Mouse (Mus musculus) myocyte (in vitro differentiated cells): Measurements from ENCODE around the gene Adi1. TPM values are rescaled to one million over a fixed set of nuclear protein-coding genes. Genes with fewer than 3 reads are reported as not detected.

Experiments used
- H3K27me3 ChIP-seq: one replicate; pipeline ENCODE4 v1.6.1; 2011; ENCODE audit not compliant: control insufficient read depth, insufficient read depth, insufficient read length
- H3K36me3 ChIP-seq: one replicate; pipeline ENCODE4 v1.6.1; 2011; ENCODE audit not compliant: control insufficient read depth, insufficient read depth
- H3K4me2 ChIP-seq: one replicate; pipeline ENCODE4 v1.6.1; 2011; ENCODE audit warnings: low read depth, control low read depth
- H3K4me3 ChIP-seq: one replicate; pipeline ENCODE4 v1.5.1; 2011; ENCODE audit warnings: mild to moderate bottlenecking, control low read depth, moderate library complexity
- H3K79me2 ChIP-seq: one replicate; pipeline ENCODE4 v1.6.1; 2011; ENCODE audit not compliant: control insufficient read depth, insufficient read depth
- H3ac ChIP-seq: one replicate; pipeline ENCODE4 v1.6.1; 2011; ENCODE audit not compliant: control insufficient read depth, insufficient read length
- CEBPB ChIP-seq: IDR thresholded peaks from 2 replicates; pipeline ENCODE4 v1.6.1; 2011; ENCODE audit warnings: mild to moderate bottlenecking, moderate library complexity; ENCODE audit not compliant: poor library complexity, insufficient read depth, severe bottlenecking
- E2F4 ChIP-seq: IDR thresholded peaks from one replicate; pipeline ENCODE4 v1.6.1; 2011; ENCODE audit warnings: mild to moderate bottlenecking, control low read depth, moderate library complexity; ENCODE audit not compliant: insufficient read depth
- MAX ChIP-seq: IDR thresholded peaks from one replicate; pipeline ENCODE4 v1.6.1; 2011; ENCODE audit warnings: low read depth, mild to moderate bottlenecking, control low read depth
- MYOD1 ChIP-seq, 3 experiments: IDR thresholded peaks; one replicate each; pipeline ENCODE4 v1.6.1; 2011; ENCODE audit warnings: control low read depth in 2 of 3, low read depth in 2 of 3, mild to moderate bottlenecking in 2 of 3, moderate library complexity in 1 of 3; ENCODE audit not compliant: insufficient read length in 2 of 3, control insufficient read depth in 1 of 3
- MYOG ChIP-seq, 3 experiments: IDR thresholded peaks; one replicate each; pipeline ENCODE4 v1.6.1; 2011; ENCODE audit warnings: control low read depth in 2 of 3, low read depth in 2 of 3, mild to moderate bottlenecking in 2 of 3; ENCODE audit not compliant: insufficient read length in 2 of 3, control insufficient read depth in 1 of 3, insufficient read depth in 1 of 3
- POLR2A ChIP-seq: IDR thresholded peaks from one replicate; pipeline ENCODE4 v1.6.1; 2011; ENCODE audit warnings: low read depth, mild to moderate bottlenecking, control low read depth, moderate library complexity; ENCODE audit not compliant: insufficient read length
- POLR2AphosphoS2 ChIP-seq: IDR thresholded peaks from one replicate; pipeline ENCODE4 v1.6.1; 2011; ENCODE audit warnings: low read depth, control low read depth; ENCODE audit not compliant: insufficient read length
- REST ChIP-seq: IDR thresholded peaks from one replicate; pipeline ENCODE4 v1.6.1; 2011; ENCODE audit warnings: mild to moderate bottlenecking, control low read depth, moderate library complexity; ENCODE audit not compliant: insufficient read depth, insufficient read length
- SRF ChIP-seq: IDR thresholded peaks from one replicate; pipeline ENCODE4 v1.6.1; 2011; ENCODE audit warnings: low read depth; ENCODE audit not compliant: control insufficient read depth, insufficient read length
- TCF12 ChIP-seq: IDR thresholded peaks from one replicate; pipeline ENCODE4 v1.6.1; 2011; ENCODE audit warnings: mild to moderate bottlenecking, control low read depth; ENCODE audit not compliant: poor library complexity, insufficient read depth, severe bottlenecking
- TCF3 ChIP-seq: IDR thresholded peaks from one replicate; pipeline ENCODE4 v1.6.1; 2011; ENCODE audit warnings: low read depth, control low read depth; ENCODE audit not compliant: insufficient read length
- USF1 ChIP-seq: IDR thresholded peaks from one replicate; pipeline ENCODE4 v1.6.1; 2011; ENCODE audit warnings: low read depth, mild to moderate bottlenecking, control low read depth, moderate library complexity
- polyA plus RNA-seq: library from polyadenylated mRNA; unstranded; fragments of >200 nt; fragmentation: generic; extraction: Trizol; gene quantifications from one replicate; pipeline ENCODE4 v1.2.1, GENCODE M21; 2012; ENCODE audit warnings: missing spikeins

Gene Adi1
- polyA plus RNA-seq, 1 experiment: 18.1 TPM

- peaks cover 13% of the 10 kb centered on the region for H3K36me3 ChIP-seq
Measured at GRCm38 (mm10) chr12:28724366-28724765, 49.3 kb downstream of the Adi1 start.

DNA sequence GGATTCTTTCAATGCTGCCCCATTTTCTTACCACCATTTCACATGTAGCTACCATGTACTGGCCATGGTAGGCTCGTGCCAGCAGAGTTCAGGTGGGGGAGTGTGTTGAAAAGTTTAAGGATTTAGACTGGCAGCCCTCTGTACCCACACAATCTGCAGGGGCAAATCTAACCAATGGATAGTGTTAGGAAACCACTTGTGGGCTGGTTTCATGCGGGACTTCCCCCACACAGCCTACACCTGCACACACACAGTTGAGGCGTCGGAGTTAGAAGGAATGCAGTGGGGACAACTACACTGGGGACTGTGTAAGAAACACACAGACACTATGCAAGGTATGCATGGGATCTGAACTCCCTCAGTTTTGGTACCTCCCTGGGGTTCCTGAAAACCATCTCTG, 51.2 kb downstream of the Adi1 start:
- Histone ChIP-seq H3K36me3 (no peaks in the 10 kb centered on the region), H3K27me3 (no peaks in the 10 kb centered on the region)
- TF ChIP-seq TCF12: no peak
- TF ChIP-seq MYOG (IDR thresholded peaks at IDR 0.05; ENCODE audit: control insufficient read depth in 1 of 3, insufficient read depth in 1 of 3, insufficient read length in 2 of 3, low read depth in 2 of 3): peak in 1 of 3 experiments; percentile 46

More at GRCm38 (mm10) chr12:28724366-28724765, 49.3 kb downstream of the Adi1 start:
- H3K4me2 ChIP-seq: no peak overlapping the region
- no peaks in the 10 kb centered on the region for H3K27me3 ChIP-seq
- no peak overlapping the region for H3ac ChIP-seq
- H3K79me2 ChIP-seq: no peaks in the 10 kb centered on the region
- TF ChIP-seq CEBPB: no peak
- no peak for TF ChIP-seq POLR2AphosphoS2
- no peak for TF ChIP-seq SRF
- TF ChIP-seq REST: no peak
- TF ChIP-seq E2F4: no peak
- TF ChIP-seq MAX: no peak
- no peak for TF ChIP-seq MYOG (IDR thresholded peaks at IDR 0.05; ENCODE audit: control insufficient read depth in 1 of 3, insufficient read depth in 1 of 3, insufficient read length in 2 of 3, low read depth in 2 of 3)
- no peak for TF ChIP-seq POLR2A
- TF ChIP-seq USF1: no peak
- no peak for TF ChIP-seq TCF12
- TF ChIP-seq MYOD1 (IDR thresholded peaks at IDR 0.05; ENCODE audit: control insufficient read depth in 1 of 3, insufficient read length in 2 of 3, low read depth in 2 of 3): no peak
- no peak for TF ChIP-seq TCF3
- no peak overlapping the region for H3K4me3 ChIP-seq

DNA sequence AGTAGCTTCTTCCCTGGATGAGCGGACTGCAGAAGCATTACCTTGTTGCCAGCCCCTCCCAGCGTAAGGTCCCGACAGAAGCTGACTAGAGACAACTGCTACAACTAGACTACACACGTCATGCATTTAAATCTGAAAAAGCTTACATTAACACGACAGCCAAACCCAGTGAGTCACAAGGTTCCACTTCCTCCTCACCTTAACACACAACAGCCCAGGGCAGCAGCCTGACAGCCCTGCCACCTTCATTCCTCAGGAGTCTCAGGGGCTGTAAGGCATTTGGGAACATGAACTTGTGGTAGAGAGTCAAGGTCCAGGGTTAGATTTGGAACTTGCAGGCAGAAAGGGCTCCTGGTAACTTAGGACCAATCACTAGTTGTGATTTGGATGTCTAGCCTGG, 52.0 kb downstream of the Adi1 start:
- TF ChIP-seq TCF3 (no peak), TCF12 (no peak), POLR2A (no peak), MYOD1 (IDR thresholded peaks at IDR 0.05; ENCODE audit: control insufficient read depth in 1 of 3, insufficient read length in 2 of 3, low read depth in 2 of 3) (no peak), CEBPB (no peak), POLR2AphosphoS2 (no peak), SRF (no peak), MAX (no peak), USF1 (no peak), E2F4 (no peak), REST (no peak), MYOG (IDR thresholded peaks at IDR 0.05; ENCODE audit: control insufficient read depth in 1 of 3, insufficient read depth in 1 of 3, insufficient read length in 2 of 3, low read depth in 2 of 3) (no peak)
- no peaks in the 10 kb centered on the region for H3K27me3 ChIP-seq
- no peaks in the 10 kb centered on the region for H3K36me3 ChIP-seq
- no peak overlapping the region for H3K4me3 ChIP-seq
- no peak overlapping the region for H3K4me2 ChIP-seq
- H3ac ChIP-seq: no peak overlapping the region
- H3K79me2 ChIP-seq: no peaks in the 10 kb centered on the region

More for the DNA sequence above, 51.2 kb downstream of the Adi1 start:
- no peak overlapping the region for H3K4me3 ChIP-seq
- H3K79me2 ChIP-seq: no peaks in the 10 kb centered on the region
- no peak overlapping the region for H3K4me2 ChIP-seq
- H3ac ChIP-seq: no peak overlapping the region

Other genes with a start within 250 kb of the Adi1 start
- gene Dcdc2c, start 122.8 kb upstream of the Adi1 start, polyA plus RNA-seq: 0.05 TPM
- gene Allc, start 92.7 kb upstream of the Adi1 start, polyA plus RNA-seq: not detected
- gene Colec11, start 51.9 kb upstream of the Adi1 start, polyA plus RNA-seq: 0.06 TPM
- gene Rps7, start 39.3 kb upstream of the Adi1 start, polyA plus RNA-seq: 932 TPM
- gene Rnaseh1, start 25.6 kb upstream of the Adi1 start, polyA plus RNA-seq: 8.7 TPM
- gene Trappc12, start 75.2 kb downstream of the Adi1 start, polyA plus RNA-seq: 31.4 TPM
- 19.5 TPM for gene Eipr1, start 76.6 kb downstream of the Adi1 start, polyA plus RNA-seq